Mouse (Mus musculus) liver, adult (tissue): ENCODE measurements around the gene Prr9.

Experiments used
- GATA4 ChIP-seq: IDR thresholded peaks from 2 replicates; pipeline ENCODE4 v1.6.1; 2014; ENCODE audit warnings: mild to moderate bottlenecking, low read length; ENCODE audit not compliant: insufficient replicate concordance

Prr9 gene

DNA sequence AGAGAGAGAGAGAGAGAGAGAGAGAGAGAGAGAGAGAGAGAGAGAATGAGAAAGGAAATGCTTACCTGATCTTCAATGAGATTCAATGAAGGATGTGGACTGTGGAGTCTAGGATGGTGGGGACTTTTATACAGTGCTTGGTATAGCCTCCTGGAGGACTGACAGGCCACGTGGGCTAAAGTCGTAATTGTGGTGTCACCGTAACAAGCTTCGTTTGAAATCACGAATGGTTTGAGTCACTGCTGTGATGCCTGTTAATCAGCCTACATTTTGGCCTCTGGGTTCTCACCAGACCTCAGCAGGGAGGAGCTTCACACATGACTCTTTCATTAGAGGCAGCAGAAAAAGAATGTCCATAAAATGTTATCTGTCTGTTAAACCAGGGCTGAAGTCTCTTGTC is at the start of gene Prr9:
Gene Prr9, minus strand, starts transcription at position 101 of the 400 bp plus-strand sequence.
- TF ChIP-seq GATA4: no peak

DNA sequence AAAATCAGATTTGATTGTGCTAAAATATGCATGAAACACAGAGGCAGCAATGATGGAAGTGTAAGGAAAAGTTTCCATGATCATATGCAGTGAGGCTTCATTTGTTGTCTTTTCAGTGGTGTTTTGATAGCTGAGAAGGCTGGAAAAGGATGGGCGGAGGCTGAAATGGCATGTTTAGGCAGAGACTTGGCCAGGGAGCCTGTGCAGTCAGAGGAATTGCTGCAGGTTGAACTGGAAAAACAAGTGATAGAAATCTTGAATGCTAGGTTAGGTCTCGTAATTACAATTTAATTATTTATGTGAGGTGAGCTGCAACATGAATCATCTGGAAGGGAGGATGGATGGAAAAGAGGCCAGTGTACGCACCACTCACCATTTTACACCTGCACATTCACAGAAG is 46.1 kb upstream of the Prr9 start:
- TF ChIP-seq GATA4: no peak

DNA sequence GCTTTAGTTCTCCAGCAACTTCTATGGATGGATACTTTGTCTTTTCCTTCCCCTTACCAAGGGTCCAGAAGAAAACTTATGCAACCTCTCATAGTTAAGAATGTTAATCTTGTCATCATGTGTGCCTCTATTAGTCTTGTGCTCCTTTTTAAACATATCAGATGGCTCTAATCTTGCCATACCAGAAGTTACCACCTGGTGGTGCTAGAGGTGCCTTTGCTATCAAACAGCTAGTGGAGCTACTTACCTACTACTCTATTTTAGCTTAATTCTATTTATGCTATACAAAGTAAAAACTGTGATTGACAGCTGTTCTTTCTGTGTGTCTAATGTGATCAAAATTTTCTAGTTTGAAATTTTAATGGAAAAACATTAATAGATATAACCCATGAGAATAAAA is 29.6 kb upstream of the Prr9 start:
- TF ChIP-seq GATA4: no peak

DNA sequence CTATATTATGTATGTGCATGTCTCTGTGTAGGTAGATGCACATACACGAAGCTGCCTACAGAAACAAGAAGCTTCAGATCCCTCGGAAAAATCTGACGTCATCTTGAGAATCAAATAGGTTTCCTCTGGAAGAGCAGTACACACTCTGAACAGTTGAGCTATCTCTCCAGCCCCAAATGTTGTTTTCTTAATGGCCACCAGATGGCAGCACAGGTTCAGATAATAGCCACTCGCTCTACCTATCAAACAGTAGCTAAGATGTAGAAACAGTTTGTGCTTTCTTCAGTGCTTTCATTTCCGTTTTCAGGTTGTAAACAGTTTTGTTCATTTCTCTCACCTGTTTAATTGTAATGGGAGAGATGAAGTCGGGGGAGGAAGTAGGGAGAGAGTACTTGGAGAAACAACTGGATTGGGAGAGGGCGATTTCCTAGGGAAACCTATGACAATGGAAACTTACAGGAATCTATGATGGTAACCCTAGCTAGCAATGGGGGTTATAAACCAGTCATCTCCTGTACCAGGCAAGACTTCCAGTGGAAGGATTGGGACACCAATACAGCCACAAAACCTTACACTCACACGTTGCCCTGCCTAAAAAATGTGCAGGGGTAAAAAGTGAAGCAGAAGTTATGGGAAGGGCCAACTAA is 27.0 kb upstream of the Prr9 start:
- no peak for TF ChIP-seq GATA4

DNA sequence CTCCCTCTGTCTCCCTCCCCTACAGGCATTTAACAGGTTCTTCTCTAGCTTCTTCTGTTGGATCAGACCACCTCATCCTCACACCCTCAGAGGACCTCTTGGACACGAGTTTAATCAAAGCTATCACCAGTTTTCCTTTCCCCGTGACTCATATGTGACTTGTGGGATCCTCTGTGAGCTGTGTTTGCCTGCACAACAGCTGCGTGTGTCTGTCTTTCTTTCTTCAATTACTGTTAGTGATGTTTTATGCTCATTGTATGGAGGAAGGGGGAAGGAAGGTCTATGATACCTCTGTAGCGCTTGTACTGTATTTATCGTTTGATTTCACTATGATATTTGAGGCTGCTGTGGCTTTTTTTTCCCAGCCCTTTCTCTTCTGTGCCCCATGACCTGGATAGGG is 24.2 kb upstream of the Prr9 start:
- TF ChIP-seq GATA4: no peak

DNA sequence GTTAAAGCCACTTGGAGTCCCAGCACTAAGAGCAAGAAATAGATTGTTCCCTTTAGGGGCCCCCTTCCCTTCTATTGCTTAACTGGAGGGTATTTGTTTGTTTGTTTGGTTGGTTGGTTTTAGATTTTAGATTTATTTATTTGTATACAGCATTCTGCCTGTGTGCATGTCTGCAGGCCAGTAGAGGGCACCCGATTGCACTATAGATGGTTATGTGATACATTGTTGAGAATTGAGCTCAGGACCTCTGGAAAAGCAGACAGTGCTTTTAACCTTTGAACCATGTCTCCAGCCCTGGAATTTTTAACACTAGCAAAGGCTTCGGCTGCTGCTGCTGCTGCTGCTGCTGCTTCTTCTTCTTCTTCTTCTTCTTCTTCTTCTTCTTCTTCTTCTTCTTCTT is 23.7 kb upstream of the Prr9 start:
- TF ChIP-seq GATA4: no peak

DNA sequence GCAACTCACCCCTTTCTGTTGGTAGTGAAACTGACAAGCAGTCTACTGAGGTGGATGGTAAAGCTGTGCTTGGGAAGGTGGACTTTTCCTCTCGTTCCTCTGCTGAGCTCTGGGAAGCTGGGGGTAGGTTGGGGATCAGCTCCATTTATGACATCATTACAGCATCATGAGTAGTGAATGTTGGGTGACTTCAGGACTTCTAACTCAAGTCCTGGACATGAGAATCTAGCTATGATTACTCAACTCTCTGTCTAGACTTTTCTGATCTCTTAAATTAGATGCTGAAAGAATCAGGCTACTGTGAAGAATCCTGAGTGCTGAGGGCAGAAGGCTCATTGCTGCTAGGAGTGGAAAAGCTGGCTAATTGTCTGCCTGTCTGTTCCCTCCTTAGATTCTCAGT is 18.9 kb upstream of the Prr9 start, which contains the start of gene Lelp1:
Gene Lelp1, minus strand, starts transcription at position 101 of the 400 bp plus-strand sequence.
- TF ChIP-seq GATA4: no peak

DNA sequence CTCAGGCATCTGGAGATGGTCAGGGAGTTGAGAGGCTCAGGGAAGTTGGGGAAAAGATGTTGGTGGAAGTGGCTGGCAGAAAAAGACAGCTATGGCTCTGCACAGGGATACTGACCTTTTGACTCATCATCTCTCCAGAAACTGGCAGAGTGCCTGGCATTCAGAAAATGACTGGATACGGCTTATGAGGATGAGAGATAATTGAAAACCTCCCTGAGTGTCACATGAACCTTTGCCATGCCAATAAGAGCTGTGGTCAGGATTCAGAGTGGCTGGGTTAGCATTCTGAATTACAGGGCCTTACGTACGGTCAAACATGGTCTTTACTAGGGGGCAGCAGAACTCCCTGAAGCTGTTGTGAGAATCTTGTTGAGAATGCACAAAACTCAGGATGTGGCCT is 2.8 kb downstream of the Prr9 start:
- TF ChIP-seq GATA4: no peak

DNA sequence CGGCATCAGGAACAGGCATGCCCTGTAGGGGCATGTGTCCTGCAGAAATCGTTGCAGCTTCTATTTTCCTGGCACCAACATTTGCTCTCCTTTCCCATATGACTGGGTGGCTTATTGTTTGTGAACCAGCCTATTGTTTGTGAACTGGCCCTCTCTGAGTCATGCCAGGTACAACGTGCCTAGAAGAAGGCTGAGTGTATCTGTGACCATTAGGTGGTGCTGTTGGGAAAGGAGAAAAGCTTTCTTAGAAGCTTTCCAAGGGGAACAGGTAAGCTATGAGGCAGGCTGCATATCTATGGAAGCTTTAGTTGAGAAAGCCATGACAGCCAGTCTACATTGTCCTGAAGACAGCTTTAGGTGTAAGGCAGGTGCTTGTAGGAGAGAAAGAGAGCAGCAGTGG is 5.8 kb downstream of the Prr9 start:
- no peak for TF ChIP-seq GATA4

DNA sequence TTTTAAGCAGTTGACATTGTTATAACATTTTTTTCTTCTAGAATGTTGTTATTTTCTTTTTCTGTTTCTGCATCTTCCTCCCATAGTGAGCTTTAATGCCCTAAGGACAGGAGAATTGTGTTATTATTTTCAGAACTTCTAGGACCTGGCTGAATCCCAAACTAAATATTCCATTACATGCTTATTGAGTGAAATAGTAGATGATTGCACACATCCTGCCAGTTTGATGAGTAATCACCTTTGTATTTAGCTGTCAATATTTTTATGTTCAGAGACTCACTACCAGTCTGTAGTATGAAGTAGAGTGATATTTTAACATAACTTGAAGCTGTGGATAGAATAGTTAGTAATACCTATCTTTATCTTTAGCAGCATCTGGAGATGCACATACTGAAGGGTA is 12.2 kb downstream of the Prr9 start:
- no peak for TF ChIP-seq GATA4

DNA sequence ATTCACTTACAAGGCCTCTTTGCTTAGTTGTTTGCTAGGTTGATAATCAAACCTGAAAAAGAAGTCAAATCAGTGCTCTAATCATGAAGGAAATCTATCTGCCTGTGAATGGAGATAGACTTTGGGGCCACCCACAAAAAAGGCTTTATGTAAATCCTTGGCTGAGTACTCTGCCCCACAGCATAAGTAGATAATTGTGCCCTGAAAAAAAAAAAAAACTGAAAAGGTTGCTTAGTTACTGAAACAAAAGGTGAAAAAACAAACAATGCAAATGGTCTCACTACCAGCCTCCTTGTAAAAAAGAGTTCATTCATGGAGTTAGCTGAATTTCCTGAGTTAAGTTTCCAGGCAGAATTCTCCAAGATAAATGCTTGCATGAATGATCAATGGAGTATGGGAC is 13.0 kb downstream of the Prr9 start:
- TF ChIP-seq GATA4: no peak

DNA sequence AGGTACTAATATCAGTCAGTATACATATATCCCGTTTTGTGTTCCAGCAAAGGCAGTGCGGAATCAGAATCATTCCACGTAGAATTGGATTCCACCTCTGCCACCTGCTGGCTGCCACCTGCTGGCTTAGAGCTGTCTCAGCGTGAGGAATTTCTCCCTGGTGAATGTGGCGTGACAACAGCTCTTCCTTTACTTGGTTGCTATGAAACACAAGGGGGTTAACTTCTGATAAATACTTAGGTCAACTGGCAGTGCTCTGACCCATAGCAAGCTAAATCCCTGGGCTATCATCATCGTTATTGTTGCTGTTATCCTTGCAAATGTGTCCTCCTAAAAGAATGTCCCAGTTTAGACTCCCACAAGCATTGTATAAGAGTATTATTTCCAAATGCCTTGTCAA is 17.2 kb downstream of the Prr9 start:
- TF ChIP-seq GATA4: no peak

DNA sequence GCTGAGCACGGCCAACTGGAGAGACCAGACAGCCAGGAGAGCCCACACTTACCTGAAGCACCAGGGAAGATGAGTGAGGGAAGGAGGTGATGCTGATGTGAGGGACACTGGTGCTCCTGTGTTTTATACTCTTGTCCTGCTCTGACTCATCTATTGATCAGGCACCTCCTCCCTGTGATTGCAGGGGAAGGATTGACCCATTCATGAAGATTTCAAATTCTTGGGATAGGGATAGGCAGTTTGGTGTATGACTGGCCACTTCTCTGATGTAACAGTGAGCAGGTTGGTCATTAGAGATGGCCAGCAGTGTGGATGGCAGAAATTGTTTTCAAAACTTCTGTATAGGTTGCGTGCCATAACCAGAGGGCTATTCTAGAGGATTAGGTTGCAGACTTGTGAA is 40.7 kb downstream of the Prr9 start, which contains the start of gene Lor:
Gene Lor, minus strand, starts transcription at position 101 of the 400 bp plus-strand sequence.
- no peak for TF ChIP-seq GATA4

DNA sequence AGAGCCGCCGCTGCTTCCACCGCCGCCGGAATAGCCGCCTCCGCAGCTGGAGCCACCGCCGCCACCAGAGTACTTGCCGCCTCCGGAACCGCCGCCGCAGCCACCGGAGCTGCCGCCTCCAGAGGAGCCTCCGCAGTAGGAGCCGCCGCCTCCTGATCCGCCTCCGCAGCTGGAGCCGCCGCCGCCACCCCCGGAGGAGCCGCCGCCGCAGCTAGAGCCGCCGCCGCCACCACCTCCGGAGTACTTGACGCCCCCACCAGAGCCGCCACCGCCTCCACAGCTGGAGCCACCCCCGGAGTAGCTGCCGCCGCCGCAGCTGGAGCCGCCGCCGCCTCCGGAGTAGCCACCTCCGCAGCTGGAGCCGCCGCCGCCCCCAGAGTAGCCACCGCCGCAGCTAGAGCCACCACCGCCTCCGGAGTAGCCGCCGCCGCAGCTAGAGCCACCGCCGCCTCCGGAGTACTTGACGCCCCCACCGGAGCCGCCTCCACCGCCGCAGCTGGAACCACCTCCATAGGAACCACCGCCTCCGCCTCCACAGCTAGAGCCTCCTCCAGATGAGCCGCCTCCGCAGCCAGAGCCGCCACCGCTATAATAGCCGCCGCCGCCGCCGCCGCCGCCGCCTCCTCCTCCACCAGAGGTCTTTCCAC is 42.3 kb downstream of the Prr9 start:
- no peak for TF ChIP-seq GATA4

DNA sequence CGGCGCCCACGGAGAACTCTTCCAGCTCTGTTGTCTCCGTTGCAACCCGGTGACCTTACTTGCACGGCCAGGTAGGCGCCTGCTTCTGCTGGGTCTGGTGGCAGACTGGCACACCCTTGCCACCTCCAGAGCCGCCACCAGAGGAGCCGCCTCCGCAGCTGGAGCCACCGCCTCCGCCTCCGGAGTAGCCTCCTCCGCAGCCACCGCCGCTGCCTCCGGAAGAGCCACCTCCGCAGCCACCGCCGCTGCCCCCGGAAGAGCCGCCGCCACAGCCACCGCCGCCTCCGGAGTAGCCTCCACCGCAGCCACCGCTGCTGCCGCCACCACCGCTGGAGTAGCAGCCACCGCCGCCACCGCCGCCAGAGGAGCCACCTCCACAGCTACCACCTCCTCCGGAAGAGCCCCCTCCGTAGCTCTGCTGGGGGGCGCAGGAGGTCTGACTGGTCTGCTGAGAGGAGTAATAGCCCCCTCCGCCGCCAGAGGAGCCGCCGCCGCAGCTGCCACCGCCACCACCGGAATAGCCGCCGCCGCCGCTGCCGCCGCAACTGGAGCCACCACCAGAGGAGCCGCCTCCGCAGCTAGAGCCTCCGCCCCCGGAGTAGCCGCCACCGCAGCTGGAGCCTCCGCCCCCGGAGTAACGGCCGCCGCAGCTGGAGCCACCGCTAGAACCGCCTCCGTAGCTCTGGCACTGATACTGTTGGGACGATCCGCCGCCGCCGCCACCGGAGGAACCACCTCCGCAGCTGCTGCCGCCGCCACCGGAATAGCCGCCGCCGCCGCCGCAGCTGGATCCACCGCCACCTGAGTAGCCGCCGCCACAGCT is 43.1 kb downstream of the Prr9 start:
- no peak for TF ChIP-seq GATA4
